Mouse (Mus musculus): Measurements from ENCODE around the gene Pitpnb. TPM values are rescaled to one million over a fixed set of nuclear protein-coding genes. Genes with fewer than 3 reads are reported as not detected.
A peak's percentile ranks its signal among the peaks of the same experiment; 100 is the strongest.

The Pitpnb gene
- total RNA-seq, 2 experiments from 2014 or later: 68.3 to 73.7 TPM

GRCm38 (mm10) chr5:111395771-111396170, 65.2 kb downstream of the Pitpnb start:
- no peak for DNase-seq (ENCODE audit: low spot score in 2 of 2)

DNA sequence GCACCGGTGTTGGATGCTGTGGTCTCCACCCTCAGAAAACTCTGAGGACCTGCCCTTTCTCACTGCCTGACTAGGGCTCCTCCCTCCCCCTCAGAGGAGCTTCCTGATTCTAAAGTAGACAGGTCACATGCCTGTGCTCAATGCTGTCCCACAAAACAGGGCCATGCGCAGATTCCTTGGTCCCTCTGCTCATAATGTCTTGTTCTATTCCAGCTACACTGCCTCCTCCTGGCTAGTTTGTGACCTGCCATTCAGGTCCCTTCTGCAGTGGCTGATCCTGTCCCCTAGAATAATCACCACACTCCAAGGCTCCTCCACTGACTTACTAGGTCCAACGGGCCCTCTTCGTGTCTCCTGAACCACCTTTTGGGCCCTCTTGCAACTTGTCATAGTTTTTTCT, 65.6 kb downstream of the Pitpnb start:
- DNase-seq (ENCODE audit: low spot score in 2 of 2): no peak

DNA sequence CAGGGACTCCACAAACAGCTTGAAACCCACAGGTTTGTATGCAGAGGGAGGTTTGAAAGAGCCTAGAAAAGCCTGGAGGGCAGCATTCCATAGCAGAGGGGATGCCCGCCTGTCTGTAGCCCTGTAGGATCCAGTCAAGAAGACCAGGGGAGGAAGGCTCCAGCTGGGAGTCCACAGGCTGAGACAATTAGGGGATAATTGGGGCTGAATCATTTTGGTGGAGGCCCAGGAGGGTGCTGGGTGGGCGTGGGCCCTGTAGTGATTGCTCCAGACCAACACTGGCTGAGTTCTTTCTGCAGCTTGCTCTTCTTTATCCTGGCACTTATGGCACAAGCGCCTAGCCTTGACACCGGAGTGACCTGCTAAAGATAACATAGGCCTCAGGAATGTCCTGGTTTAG, 67.9 kb downstream of the Pitpnb start:
- DNase-seq (ENCODE audit: low spot score in 2 of 2): no peak

DNA sequence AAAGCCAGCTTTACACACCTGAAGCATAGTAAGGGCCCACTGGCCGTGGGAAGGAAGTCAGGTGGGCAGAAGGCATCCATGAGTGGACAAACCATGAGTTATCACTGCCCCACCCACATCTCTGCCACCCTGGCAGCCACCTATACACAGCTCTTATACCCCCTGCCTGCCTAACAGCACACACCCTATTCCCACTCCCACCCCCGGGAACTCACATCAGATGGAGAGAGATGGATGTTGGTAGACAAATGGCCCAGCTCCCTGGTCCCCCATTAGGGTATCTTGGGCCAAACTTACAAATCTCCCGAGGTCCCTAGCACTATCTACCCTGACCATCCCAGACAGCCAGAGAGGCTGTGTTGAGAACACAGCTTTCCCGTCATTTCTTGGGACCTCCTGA, 68.7 kb downstream of the Pitpnb start:
- no peak for DNase-seq (ENCODE audit: low spot score in 2 of 2)

GRCm38 (mm10) chr5:111401879-111402650, 71.5 kb downstream of the Pitpnb start:
- no peak for DNase-seq (ENCODE audit: low spot score in 2 of 2)

DNA sequence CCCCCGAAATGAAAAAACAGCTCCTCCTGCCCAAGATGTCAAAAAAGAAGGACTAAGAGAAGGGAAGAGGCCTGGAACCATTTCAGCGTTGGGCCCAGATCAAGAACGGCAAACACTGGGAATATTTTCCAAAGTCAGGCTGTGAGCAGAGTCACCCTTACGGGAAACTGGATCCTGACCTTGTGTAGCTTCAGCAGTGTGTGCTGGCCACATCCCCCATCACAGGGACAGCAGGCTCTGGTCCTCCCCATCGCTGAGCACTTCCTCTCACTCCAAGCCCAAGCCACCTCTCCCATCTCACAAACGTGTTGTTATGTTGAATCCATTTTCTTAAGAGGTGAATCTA, 72.1 kb downstream of the Pitpnb start:
- no peak for DNase-seq (ENCODE audit: low spot score in 2 of 2)

GRCm38 (mm10) chr5:111404721-111405120, 74.2 kb downstream of the Pitpnb start:
- no peak for DNase-seq (ENCODE audit: low spot score in 2 of 2)

GRCm38 (mm10) chr5:111408470-111409105, 78.0 kb downstream of the Pitpnb start:
- DNase-seq (ENCODE audit: low spot score in 2 of 2): no peak

GRCm38 (mm10) chr5:111409412-111410044, 79.0 kb downstream of the Pitpnb start:
- no peak for DNase-seq (ENCODE audit: low spot score in 2 of 2)

- DNase-seq (ENCODE audit: low spot score in 2 of 2): no peak
Observed at GRCm38 (mm10) chr5:111410665-111411064, 80.1 kb downstream of the Pitpnb start.

GRCm38 (mm10) chr5:111414192-111414591, 83.6 kb downstream of the Pitpnb start:
- peak; percentile 92 to 93 for DNase-seq (ENCODE audit: low spot score in 2 of 2)

- no peak for DNase-seq (ENCODE audit: low spot score in 2 of 2)
Observed at GRCm38 (mm10) chr5:111414770-111415249, 84.2 kb downstream of the Pitpnb start.

DNA sequence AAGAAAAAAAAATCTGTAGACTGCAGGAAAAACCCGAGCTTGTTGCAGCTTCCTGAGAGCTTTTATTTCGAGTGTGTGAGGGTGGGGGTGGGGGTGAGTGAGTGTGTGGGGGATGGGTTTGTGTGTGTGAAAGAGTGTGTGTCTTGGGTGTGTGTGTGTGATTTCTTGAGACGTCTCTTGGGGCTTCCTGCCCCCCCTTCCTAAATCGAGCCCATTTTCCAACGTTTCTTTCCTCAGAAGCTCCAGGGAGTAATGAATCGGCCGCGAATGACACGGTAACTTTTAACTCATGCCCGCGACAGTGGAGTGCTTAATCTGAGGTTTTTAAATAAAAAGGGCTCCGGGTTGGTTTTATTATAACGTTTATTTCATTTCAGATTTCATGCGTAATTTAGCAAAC, 85.0 kb downstream of the Pitpnb start:
- DNase-seq (ENCODE audit: low spot score in 2 of 2): no peak

- no peak for DNase-seq (ENCODE audit: low spot score in 2 of 2)
Observed at GRCm38 (mm10) chr5:111416048-111416447, 85.5 kb downstream of the Pitpnb start.

GRCm38 (mm10) chr5:111416591-111417374, 86.2 kb downstream of the Pitpnb start, which contains the start of gene Mn1:
Gene Mn1, plus strand, starts transcription at chr5:111417362.
- DNase-seq (ENCODE audit: low spot score in 2 of 2): peak; percentile 87 to 92

- DNase-seq (ENCODE audit: low spot score in 2 of 2): peak; percentile 41 to 51
Observed at GRCm38 (mm10) chr5:111417378-111418131, 87.0 kb downstream of the Pitpnb start.

DNA sequence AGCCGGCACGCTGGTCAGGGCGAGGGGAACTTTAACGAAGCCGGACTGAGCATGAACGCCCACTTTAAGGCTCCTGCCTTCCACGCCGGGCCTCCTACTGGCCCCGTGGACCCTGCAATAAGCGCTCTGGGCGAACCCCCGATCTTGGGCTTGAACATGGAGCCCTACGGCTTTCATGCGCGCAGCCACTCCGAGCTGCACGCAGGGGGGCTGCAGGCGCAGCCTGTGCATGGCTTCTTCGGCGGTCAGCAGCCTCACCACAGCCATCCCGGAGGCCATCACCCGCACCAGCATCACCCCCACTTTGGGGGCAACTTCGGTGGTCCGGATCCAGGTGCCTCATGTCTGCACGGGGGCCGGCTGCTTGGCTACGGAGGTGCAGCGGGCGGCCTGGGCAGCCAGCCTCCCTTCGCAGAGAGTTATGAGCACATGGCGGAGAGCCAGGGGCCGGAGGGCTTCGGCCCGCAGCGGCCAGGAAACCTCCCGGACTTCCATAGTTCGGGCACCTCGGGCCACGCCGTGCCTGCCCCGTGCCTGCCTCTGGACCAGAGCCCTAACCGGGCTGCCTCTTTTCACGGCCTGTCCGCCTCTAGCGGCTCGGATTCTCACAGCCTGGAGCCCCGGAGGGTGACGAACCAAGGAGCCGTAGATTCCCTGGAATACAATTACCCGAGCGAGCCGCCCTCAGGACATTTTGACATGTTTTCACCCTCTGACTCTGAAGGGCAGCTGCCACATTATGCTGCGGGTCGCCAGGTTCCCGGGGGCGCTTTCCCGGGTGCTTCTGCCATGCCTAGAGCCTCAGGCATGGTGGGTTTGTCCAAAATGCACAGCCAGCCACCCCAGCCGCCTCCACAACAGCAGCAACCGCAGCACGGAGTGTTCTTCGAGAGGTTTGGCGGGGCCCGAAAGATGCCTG, 87.9 kb downstream of the Pitpnb start:
- DNase-seq (ENCODE audit: low spot score in 2 of 2): peak in 1 of 2 experiments; percentile 57

GRCm38 (mm10) chr5:111419121-111419881, 88.7 kb downstream of the Pitpnb start:
- peak; percentile 45 to 56 for DNase-seq (ENCODE audit: low spot score in 2 of 2)

Data from layer of hippocampus, postnatal 10 days (tissue).